Mouse (Mus musculus): Measurements from ENCODE around the gene Gm45208.

The Gm45208 gene

GRCm38 (mm10) chrX:7775501-7776205 is 53.6 kb downstream of the Gm45208 start:
- no peak for DNase-seq (ENCODE audit: low spot score)

DNA sequence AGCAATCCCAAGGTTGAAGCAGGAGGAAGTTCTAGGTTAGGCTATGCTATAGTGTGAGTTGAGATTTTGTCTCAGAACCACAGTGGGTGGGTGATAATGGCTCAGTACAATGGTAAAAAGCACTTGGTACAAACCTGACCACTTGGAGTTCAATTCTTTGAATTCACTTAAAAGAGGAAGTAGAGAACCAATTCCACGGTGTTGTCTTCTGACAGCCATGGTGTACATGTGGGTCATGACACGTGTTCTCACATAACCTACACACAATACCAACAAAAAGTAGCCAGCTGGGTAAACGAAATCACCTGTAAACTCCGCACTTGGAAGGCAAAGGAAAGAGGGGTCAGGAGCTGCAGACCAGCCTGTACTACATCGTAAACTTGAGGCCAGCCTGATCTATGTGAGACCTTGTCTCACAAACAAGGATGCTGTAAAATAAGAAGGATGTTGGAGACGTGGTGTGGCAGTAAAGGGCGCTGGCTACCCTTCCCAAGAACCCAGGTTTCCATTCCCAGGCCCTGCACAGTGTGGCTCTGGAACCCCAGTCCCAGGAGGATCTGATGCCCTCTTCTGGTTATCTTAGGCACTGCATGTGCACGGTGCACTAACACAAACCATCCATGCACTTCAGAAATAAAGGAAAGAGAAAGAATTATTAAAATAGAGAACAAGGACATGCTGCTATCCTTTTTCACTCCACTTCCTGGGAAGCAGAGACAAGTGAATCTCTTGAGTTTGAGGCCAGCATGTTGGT is 54.5 kb downstream of the Gm45208 start:
- peak; percentile 71 for DNase-seq (ENCODE audit: low spot score)

- DNase-seq (ENCODE audit: low spot score) = no peak
These were observed 56.6 kb downstream of the Gm45208 start for GRCm38 (mm10) chrX:7778450-7779244.

DNA sequence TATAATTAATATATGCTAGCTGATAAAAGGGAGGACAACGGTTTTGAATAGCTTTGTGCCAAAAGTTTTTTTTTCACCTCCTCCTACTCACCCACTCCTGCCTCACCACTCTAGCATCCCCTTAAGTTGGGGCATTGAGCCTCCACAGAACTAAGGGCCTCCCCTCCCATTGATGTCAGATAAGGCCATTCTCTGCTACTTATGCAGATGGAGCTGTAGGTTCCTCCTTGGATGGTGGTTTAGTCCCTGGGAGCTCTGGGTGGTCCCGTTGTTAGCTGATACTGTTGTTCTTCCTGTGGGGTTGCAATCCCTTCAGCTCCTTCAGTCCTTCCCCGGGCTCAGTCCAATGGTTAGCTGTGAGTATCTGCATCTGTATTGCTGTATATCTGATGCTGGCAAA is 57.2 kb downstream of the Gm45208 start:
- DNase-seq (ENCODE audit: low spot score) = no peak

Measured in retina, embryonic 14.5 days (tissue).